Comparison of ENCODE assay signal across 1 mouse cellular context in the genomic region with DNA sequence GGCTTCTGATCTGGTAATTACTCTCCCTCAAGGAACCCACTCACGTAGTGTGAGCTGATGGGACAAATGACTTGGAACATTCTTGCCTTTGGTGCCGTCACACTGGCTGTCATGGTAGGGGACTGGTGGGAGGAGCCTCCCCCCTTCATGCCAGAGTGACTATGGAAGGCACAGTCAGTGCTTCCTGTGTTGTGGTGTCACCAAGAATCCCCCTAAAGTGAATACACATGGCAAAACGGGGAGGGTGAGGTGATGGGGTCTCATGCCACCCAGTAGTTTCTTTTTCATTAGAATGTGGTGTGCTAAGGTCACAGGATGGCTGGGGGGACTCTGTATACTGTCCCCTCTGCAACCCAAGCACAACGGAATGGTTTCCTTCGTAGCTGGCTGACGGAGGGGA.
TF ChIP-seq lines count a peak whose summit lies in the region.

No protein-coding gene starts in this region.

TF ChIP-seq in MEL, 35 proteins besides CTCF, POLR2A, EP300 and RAD21 (continued from another document):
- TF ChIP-seq GABPA (IDR thresholded peaks at IDR 0.05; ENCODE audit: low read depth, low read length) (no peak), ETS1 (IDR thresholded peaks at IDR 0.05; ENCODE audit: low read depth, low read length) (no peak)
